In the genomic region with DNA sequence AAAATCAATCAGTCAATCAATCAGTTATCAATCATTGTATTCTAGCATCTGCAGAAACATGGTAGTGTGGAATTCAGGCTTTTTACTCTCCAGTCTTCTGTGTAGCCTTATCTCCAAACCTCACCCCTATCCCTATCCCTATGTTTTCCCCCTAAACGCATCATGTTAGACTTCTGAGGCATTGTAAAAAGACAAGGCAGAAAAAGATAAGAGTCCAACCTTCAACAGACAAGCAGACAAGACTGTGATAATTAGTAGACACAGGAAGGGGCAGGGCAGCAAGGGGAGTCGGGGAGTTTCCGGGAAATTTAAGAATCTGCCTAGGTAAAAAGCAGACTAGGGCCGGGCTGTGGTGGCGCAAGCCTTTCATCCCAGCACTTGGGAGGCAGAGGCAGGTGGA, we compare ENCODE assay signal across 27 mouse cellular contexts. TPM values are rescaled to one million over a fixed set of nuclear protein-coding genes. Genes with fewer than 3 reads are reported as not detected.
DNase-seq lines count a peak whose midpoint lies in the region; ATAC-seq and TF ChIP-seq lines count a peak whose summit lies in the region.
"Had no signal": no experiment of that assay in that cellular context is flagged by ENCODE, and none has a peak within 500 bp of the region (broad histone marks: within the 10 kb centered on the region; RNA-seq: fewer than 3 reads in every experiment).

No protein-coding gene starts in this region.

- no peak for TF ChIP-seq CTCF in liver, embryonic 14.5 days (IDR thresholded peaks at IDR 0.05; ENCODE audit: low read depth)

- 29% methylated on average over 5 of the region's 5 CpGs for WGBS in liver, embryonic 12.5 days (ENCODE audit: insufficient replicate concordance)
- 20% methylated on average over 5 of the region's 5 CpGs for WGBS in liver, embryonic 14.5 days (ENCODE audit: insufficient replicate concordance)

- H3K27me3 ChIP-seq in liver, embryonic 12.5 days (replicated peaks) = no peaks in the 10 kb centered on the region
- no peaks in the 10 kb centered on the region for H3K27me3 ChIP-seq in liver, embryonic 14.5 days (ENCODE audit: control insufficient read depth, insufficient read depth, low read length)
- H3K27me3 ChIP-seq: forebrain, embryonic 13.5 days; heart, embryonic 13.5 days; Patski had no signal

- H3K4me1 ChIP-seq in liver, embryonic 12.5 days = peaks cover 39% of the 10 kb centered on the region
- peaks cover 0 to 21% of the 10 kb centered on the region in 2 experiments; a peak in 3 of 4 replicates for H3K4me1 ChIP-seq in liver, embryonic 14.5 days (replicated peaks; ENCODE audit: control insufficient read depth in 2 of 2, insufficient read depth in 2 of 2, low read length in 1 of 2)

- H3K9me3 ChIP-seq in liver, embryonic 12.5 days (replicated peaks) = no peaks in the 10 kb centered on the region
- H3K9me3 ChIP-seq in liver, embryonic 14.5 days (ENCODE audit: control insufficient read depth, low read length) = no peaks in the 10 kb centered on the region
- H3K9me3 ChIP-seq: forebrain, embryonic 10.5 days; forebrain, embryonic 13.5 days; heart, embryonic 13.5 days had no signal

- H3K9ac ChIP-seq in liver, embryonic 12.5 days = no peak overlapping the region
- H3K9ac ChIP-seq in liver, embryonic 14.5 days (replicated peaks) = no peak overlapping the region
- H3K9ac ChIP-seq: forebrain, embryonic 13.5 days; heart, embryonic 13.5 days; hindbrain, embryonic 14.5 days had no signal

- ATAC-seq in liver, embryonic 12.5 days = peak; percentile 53
- ATAC-seq in liver, embryonic 14.5 days (ENCODE audit: insufficient read depth) = peak; percentile 37; the same call in 1 of the 2 replicates
- ATAC-seq: CD4-positive, CD25-positive, alpha-beta regulatory T cell, adult 4 months; forebrain, embryonic 13.5 days; forebrain, embryonic 16.5 days; hindbrain, postnatal 0 days; inflammation-experienced regulatory T-cells, adult 6 months; Patski had no signal

- DNase-seq in liver = no peak
- DNase-seq in c-Kit-positive CD71-positive TER-119-negative erythroid progenitor cells, embryonic 14.5 days (ENCODE audit: low read depth) = peak; percentile 43
- peak in 1 of 3 experiments; percentile 11 for DNase-seq in liver, embryonic 14.5 days (ENCODE audit: low read depth in 3 of 3, low spot score in 3 of 3)
- DNase-seq in layer of hippocampus, postnatal 25 days (ENCODE audit: extremely low spot score in 1 of 2, low spot score in 1 of 2) = no peak
- DNase-seq in retina, postnatal 1 day = no peak
- DNase-seq: adrenal gland, postnatal 10 days; adrenal gland, postnatal 36 days; cerebellum, adult 11-12 months; cerebellum, adult 8-10 months; cerebellum, postnatal 10 days; cerebellum, postnatal 36 days; embryo, embryonic 11 days; gastrocnemius, adult 2 months; gastrocnemius, postnatal 14 days; heart, adult 18-20 months; heart, postnatal 14 days; heart, postnatal 4 days had no signal

- H3K36me3 ChIP-seq in liver, embryonic 12.5 days = no peaks in the 10 kb centered on the region
- no peaks in the 10 kb centered on the region for H3K36me3 ChIP-seq in liver, embryonic 14.5 days (replicated peaks; ENCODE audit: control insufficient read depth, insufficient read depth, low read depth)

- peak; percentile 27; the same call in 1 of the 2 replicates for TF ChIP-seq EP300 in liver, embryonic 14.5 days (IDR thresholded peaks at IDR 0.05; ENCODE audit: low read depth)

- H3K4me3 ChIP-seq in liver, embryonic 12.5 days = no peak overlapping the region
- no peak overlapping the region for H3K4me3 ChIP-seq in liver, embryonic 14.5 days (ENCODE audit: insufficient read depth in 1 of 2, low read depth in 2 of 2, low read length in 2 of 2)
- H3K4me3 ChIP-seq: forebrain, embryonic 10.5 days; forebrain, embryonic 13.5 days; gastrocnemius, adult 2 months; heart, embryonic 13.5 days had no signal

- no peak overlapping the region for H3K27ac ChIP-seq in liver, embryonic 12.5 days
- no peak overlapping the region for H3K27ac ChIP-seq in liver, embryonic 14.5 days
- H3K27ac ChIP-seq: forebrain, embryonic 10.5 days; forebrain, embryonic 13.5 days; gastrocnemius, adult 2 months; heart, embryonic 13.5 days; hindbrain, embryonic 14.5 days; hindbrain, postnatal 0 days had no signal

- H3K4me2 ChIP-seq in liver, embryonic 12.5 days = peak overlapping the region; percentile 21; the same call in 1 of the 2 replicates
- no peak overlapping the region for H3K4me2 ChIP-seq in liver, embryonic 14.5 days (ENCODE audit: low read depth)
- H3K4me2 ChIP-seq: forebrain, embryonic 13.5 days; heart, embryonic 13.5 days; hindbrain, embryonic 14.5 days had no signal

RNA-seq across cellular contexts. Expression of a gene that starts 38.0 kb away (rescaled TPM):
- 7.5 and 8.7 TPM in 2 replicates for polyA plus RNA-seq in liver, embryonic 12.5 days (2016; fragmentation: Nextera tagmentation; extraction: Ambion mirVana)
- 1.8 and 1.9 TPM in 2 replicates for polyA plus RNA-seq in liver, embryonic 14.5 days (2012; rRNA removed)
- 2.9 and 3.1 TPM in 2 replicates for polyA plus RNA-seq in liver, embryonic 14.5 days (2014; fragmentation: Nextera tagmentation; extraction: Ambion mirVana)
- total RNA-seq in layer of hippocampus, postnatal 25 days (2021) = 1 to 10 TPM; 6.2 to 7.9 TPM
- polyA plus RNA-seq: CD4-positive, CD25-positive, alpha-beta regulatory T cell, adult 4 months had no signal
